Mouse (Mus musculus) T-helper 2 cell (primary cell): ENCODE measurements around the gene Adam15.

Experiments
- in situ Hi-C: fragments of 300-600 bp; cut with MboI, MseI; formaldehyde crosslinking; loops from one replicate; pipeline ENCODE4 v1.15.1; 2025; ENCODE audit warnings: high pct_unique_total_duplicates

The Adam15 gene

DNA sequence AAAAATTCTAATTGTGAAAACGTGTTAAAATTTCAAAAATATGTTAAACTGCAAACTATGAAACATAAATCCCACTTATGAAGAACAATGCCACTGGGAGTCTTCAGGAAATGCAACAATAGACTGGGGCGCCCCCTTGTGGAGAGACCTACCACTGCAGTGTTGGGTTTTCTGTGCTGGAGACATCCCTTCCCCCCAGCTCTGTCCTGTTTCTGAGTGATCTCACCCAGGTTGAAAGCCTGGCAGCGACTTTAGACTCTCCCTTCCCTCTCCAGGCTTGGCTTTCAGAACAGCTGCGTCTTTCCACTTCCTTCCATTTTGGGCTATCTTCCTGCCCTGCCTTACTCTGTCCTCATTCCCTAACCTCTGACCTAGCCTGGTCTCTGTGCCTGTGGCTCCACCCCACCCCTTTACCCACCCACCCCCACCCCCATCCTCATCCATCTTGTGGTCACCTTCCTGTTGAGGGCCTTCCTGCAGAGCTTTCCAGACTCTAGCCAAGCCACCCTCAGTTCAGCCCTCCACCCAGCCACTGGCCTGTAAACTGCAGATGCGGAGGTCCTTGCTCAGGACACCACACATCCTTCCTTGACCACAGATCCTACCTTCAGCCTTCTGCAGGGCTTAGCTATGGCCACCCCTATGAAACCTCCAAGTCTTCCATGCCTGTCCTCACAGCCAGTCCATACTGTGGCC lies 5.2 kb upstream of the Adam15 start:
- in situ Hi-C loops: loop anchor here (10.0 kb wide), 1 partner anchor 1150 kb away; the partner anchor contains the start of gene Chtop

DNA sequence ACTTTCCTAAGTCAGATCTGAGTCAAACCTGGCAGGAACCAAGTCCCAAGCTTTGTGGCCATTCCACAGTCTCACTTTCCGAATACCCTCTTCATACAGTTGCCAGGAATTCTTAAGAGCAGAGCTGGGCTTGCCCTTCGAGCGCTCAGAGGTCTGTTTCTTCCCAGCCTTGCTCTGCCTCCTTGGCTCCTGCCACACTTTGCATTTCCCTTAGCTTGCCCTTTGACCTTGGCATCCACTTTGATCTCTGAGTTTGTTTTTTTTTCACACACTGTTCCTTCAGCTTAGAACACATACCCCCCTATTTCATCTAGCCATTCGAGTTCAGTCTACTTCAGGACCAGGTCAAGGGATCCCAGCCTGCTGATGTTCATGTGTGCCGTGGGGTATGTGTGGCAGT lies 1.5 kb upstream of the Adam15 start:
- in situ Hi-C loops: loop anchor here (10.0 kb wide), 1 partner anchor 1154 kb away; the partner anchor contains the start of gene Chtop

DNA sequence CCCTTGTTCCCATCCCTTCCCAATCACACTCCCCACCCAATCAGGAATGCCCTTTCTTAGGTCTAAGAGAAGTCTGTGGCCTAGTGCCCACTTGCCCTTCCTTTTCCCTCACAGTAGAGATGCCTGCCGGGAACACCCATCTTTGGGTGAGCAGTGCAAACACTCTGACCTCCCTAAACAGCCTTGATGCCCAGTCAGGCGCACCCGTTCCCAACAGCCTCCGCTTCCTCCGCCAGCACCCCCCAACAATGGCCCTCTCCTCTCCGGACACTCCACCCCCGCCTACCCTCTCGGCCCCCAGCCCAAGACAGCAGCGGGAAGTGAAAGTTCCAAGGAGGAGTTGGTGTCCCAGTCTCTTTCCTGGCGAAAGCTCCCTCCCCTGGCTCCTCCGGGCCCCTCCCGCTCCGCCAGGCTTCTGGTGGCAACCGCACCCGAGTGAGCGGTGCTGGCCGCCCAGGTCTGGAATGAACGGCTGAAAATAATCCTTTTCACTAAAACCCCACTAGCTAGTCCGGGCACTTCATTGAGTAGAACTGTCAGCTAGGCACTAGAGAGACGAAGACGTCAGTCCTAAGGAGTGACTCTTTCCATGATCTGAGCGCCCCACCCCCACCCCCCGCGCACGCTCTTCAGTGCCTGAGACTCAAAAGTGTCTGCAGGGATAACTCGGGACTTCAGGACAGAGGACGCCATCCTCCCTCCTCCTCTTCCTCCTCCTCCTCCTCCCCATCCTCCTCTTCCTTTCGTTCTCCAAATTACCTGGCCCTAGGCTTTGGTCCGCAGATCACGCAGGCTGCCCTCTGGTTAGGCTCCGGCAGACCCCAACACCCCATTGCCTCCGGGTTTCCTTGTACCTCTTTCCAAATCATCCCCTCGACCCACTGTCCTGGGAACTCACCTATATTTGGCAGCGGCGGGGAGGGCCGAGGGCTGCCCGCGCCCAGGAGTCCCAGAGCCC lies 606 bp downstream of the Adam15 start:
- in situ Hi-C loops: no loop called here

DNA sequence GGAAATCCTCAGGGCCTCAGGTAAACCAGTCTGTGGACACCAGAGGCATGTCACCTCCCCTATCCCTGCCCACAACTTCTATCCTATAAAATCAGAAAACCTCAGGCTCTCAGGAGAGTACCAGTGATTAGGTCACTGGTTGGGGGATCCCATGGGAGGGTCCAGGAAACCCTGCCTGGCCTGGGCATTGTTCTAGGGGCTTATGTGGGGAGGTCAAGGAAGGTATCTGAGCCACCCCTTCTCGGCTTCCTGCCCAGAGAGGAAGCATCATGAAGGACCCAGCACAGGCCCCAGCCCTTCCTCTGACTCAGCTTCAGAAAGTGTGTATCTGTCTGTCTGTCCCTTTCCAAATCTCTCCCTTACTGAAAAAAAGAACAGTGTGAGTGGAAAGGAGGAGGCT lies 1.9 kb downstream of the Adam15 start:
- in situ Hi-C loops: no loop called here

DNA sequence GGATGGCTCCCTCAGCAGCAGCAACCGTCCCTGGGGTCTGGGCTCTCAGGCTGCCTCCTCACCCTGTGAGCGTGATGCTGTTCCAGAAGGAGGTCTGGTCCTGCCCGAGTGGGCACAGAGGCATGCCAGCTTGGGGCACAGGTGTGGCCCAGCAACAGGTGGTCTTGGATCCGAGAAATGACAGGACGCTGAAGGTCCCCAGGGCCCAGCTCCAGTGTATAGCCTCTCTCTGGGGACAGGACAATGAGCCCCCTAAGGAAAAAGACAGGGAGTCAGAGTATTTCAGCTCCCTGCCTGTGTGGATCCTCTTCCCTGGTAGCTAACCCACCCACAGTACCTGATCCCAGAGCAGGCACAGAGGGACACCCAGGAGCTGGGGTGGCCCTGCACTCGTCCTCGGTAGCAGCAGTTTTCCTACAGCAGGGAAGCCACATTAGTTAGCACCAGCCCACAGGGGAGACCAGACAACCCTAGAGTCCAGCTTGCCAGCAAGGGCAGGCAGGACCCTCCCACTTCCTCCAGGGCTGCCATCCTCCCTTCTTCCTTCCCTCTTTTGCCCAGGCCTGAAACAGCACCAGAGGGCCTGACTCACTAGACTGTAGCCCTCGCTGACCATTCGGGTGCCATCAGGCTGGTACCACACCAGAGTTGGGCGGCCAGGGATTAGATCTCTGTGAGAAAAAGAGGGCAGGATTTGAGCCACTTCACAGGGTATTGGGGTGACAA lies 2.8 kb downstream of the Adam15 start:
- in situ Hi-C loops: no loop called here

- in situ Hi-C loops: no loop called here
Observed at GRCm38 (mm10) chr3:89343279-89343678, 6.5 kb downstream of the Adam15 start.

- in situ Hi-C loops: no loop called here
Observed at GRCm38 (mm10) chr3:89341794-89342193, 8.0 kb downstream of the Adam15 start.

DNA sequence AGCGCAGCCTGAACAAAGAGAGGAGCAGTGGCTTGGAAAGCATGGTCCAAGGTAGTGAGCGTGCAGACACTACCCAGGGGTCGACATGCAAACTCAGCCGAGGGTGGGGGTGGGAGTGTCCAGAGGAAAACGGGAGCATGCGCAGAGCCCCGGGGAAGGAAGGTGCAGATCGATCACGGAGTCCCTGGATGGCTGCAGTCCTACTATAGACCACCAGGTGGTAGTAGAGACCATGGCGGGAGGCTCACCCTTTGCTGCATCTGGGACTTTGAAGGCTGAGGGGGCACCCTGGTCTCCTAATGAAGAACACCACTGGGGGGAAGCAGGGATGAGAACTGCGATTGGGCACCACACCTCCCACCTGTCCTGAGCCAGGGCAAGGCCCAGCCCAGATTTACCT lies 9.3 kb downstream of the Adam15 start:
- in situ Hi-C loops: no loop called here

DNA sequence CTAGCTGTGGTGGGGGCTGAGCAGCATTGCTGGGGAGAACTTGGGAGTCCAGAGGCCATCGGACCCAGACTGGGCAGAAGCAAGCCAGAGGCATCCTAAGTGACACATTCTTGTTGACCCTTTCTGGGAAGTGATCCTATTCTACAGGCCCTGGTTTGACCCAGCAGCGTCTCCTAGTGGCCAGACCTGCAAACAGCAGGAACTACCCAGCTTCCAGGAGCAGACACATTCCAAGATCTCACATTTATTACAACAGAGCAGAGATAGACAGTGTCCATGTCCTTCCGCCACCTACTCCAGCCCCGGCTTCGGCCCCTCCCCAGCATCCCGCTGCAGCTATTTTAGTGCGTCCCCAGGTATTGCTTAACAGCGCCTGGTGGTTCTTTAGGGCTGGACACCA lies 10.4 kb downstream of the Adam15 start:
- in situ Hi-C loops: no loop called here

- in situ Hi-C loops: no loop called here
Observed at GRCm38 (mm10) chr3:89337721-89338578, 11.8 kb downstream of the Adam15 start, which contains the start of gene Efna4. TSS of gene Efna4 (minus strand) at chr3:89338028.

GRCm38 (mm10) chr3:89337062-89337720 lies 12.6 kb downstream of the Adam15 start:
- in situ Hi-C loops: no loop called here

DNA sequence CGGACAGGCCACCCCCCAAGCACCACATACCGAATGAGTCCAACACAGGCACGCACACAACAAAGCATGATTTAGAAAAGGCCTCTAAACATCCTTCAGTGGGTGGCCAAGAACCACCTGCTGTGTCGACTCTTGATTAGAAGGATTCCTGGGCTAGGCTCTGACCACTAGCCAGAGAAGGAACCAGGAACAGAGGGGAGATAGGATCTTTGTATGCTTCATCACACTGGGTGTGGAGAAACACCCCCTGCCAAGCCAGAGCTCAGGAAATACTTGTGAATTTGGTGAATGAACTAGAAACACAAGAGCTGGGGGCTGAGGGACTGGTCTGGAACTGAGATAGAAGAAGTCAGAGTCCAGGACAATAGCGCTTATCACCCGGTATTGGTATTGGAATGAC lies 13.3 kb downstream of the Adam15 start:
- in situ Hi-C loops: no loop called here

DNA sequence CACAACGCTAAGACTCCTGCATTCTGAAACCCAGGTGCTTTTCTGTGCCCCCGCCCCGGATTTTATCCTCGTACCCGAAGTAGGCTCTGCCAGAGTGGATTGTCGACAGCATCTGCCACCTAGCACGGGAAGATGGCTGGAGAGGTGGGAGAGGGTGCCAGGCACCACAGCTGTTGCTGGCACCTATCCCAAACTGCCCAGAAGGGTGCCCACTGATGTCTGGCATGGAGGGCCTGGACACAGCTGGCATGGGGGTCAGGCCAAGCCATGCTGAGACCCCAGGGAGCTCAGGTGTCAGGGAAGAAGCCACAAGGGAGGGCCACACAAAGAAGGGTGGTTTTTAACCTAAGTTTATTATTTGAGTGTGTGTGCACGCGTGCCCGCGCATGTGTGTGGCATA lies 16.7 kb downstream of the Adam15 start:
- in situ Hi-C loops: no loop called here

DNA sequence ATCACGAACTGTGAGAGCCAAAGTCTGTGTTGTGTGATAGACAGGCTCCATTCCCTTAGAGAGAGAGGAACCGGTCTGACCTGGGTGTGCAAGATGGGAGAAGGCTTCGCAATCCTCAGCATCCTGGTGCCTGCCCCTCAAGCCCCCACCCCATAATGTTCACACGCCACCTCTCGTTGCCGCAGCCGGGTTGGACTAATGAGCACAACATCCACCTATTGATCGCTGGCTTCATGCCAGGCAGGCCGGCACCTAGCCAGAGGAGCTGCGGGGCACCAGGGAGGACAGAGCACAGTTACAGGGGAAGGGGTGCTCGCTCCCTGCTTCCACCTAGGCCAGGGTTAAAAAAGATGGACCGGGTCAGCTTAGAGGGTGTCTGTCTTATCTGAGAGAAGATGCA lies 17.3 kb downstream of the Adam15 start:
- in situ Hi-C loops: no loop called here

- in situ Hi-C loops: no loop called here
Observed at GRCm38 (mm10) chr3:89332013-89332412, 17.8 kb downstream of the Adam15 start.

DNA sequence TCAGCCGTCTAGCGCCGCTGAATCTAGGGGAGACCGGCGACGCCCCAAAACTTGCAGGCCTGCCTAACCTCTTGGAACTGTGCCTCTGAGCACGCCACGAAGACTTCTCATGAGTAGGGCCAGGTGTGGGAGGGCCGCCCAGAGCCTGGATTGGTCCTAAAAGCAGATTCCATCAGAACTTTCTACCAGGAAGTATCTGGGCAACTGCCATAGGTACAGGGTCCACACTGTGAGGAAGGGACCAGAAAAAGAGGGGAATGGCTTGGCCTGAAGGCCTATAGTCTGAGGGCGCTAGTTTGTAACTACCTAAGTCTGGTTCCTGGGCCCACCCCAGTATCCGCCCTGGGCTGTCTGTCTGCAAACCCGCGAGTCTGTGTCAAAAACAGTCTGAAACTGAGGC lies 18.2 kb downstream of the Adam15 start:
- in situ Hi-C loops: no loop called here

- in situ Hi-C loops: no loop called here
Observed at GRCm38 (mm10) chr3:89330948-89331347, 18.8 kb downstream of the Adam15 start.

DNA sequence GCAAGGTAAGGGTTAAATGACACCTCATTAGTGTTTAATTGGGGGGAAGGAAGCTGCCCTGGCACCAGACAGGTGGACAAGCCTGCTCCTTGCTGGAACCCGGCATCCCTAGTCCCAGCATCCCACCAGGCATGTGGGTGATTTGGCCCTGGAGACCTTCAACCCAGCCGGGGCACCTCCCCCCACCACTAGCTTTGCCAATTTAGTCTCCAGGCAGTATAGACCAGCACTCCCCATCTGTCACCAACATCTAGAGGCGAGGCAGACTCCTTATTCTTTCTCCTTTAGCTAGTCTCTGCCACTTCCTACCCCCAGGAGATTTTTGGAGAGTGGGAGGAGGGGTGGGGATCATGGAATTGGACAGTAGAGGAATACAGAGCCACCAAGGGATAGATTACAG lies 19.4 kb downstream of the Adam15 start:
- in situ Hi-C loops: no loop called here

GRCm38 (mm10) chr3:89328623-89329022 lies 21.2 kb downstream of the Adam15 start:
- in situ Hi-C loops: no loop called here

- in situ Hi-C loops: no loop called here
Observed at GRCm38 (mm10) chr3:89327371-89327870, 22.4 kb downstream of the Adam15 start.
